Mouse (Mus musculus) ES-Bruce4 (cell line): ENCODE results near the gene Il17a.

Source experiments
- EP300 ChIP-seq: IDR thresholded peaks from 2 replicates; pipeline ENCODE4 v1.6.1; 2011; ENCODE audit warnings: low read depth, low read length; ENCODE audit not compliant: insufficient read depth
- POLR2A ChIP-seq: IDR thresholded peaks from one replicate; pipeline ENCODE4 v1.8.1; 2011; ENCODE audit warnings: low read length; ENCODE audit not compliant: insufficient read depth

DNA sequence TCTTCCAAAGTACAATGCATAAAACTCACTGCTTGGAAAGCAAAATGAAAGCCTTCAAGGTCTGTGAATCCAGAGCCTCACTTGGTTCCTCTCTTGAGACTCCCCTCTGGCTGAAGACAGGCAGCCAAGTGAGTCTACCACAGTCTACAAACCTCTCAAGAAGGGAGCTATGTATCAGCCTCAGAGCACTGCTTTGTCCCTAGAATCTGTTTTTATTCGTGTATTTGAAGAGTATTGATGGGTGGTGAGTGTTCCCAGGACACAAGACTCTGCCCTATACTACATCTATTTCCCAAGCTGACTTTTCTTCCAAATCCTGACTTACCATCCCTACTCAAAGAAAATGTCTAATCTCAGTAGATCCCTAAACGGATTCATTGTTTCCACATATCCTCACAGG is 47.7 kb downstream of the Il17a start:
- TF ChIP-seq EP300 (no peak), POLR2A (no peak)
